Mouse (Mus musculus) limb, embryonic 14.5 days (tissue): Measurements from ENCODE around the gene 4933428G20Rik. TPM values are rescaled to one million over a fixed set of nuclear protein-coding genes. Genes with fewer than 3 reads are reported as not detected.

ENCODE experiments used
- ATAC-seq: fragments of 200-750 bp; cut with Nextera tagmentation; 2 replicates; pipeline ENCODE4 v1.8.0; 2017; ENCODE audit warnings: low read depth, moderate number of reproducible peaks, moderate TSS enrichment; ENCODE audit not compliant: low FRiP score
- DNase-seq: peaks from one replicate; pipeline ENCODE4 v3.0.0-alpha.2; 2015; ENCODE audit warnings: low spot score
- H3K27ac ChIP-seq: fragments of 300-500 bp; sonication (generic); replicated peaks from 2 replicates; pipeline ENCODE4 v1.5.1; 2014; ENCODE audit warnings: low read depth, mild to moderate bottlenecking, low read length, moderate library complexity, mixed read lengths
- H3K27me3 ChIP-seq: fragments of 300-500 bp; sonication (generic); 2 replicates; pipeline ENCODE4 v1.6.1; 2014; ENCODE audit warnings: low read length, mixed read lengths; ENCODE audit not compliant: control insufficient read depth, insufficient read depth
- H3K36me3 ChIP-seq: fragments of 300-500 bp; sonication (generic); 2 replicates; pipeline ENCODE4 v1.6.1; 2014; ENCODE audit warnings: mild to moderate bottlenecking, low read length, moderate library complexity, mixed read lengths; ENCODE audit not compliant: control insufficient read depth, insufficient read depth
- H3K4me1 ChIP-seq: fragments of 300-500 bp; sonication (generic); 2 replicates; pipeline ENCODE4 v1.6.1; 2014; ENCODE audit warnings: antibody characterized with exemption, low read length, mixed read lengths; ENCODE audit not compliant: control insufficient read depth, insufficient read depth
- H3K4me2 ChIP-seq: fragments of 300-500 bp; sonication (generic); replicated peaks from 2 replicates; pipeline ENCODE4 v1.6.1; 2014; ENCODE audit warnings: low read depth, mild to moderate bottlenecking, low read length, moderate library complexity; ENCODE audit not compliant: severe bottlenecking
- H3K4me3 ChIP-seq: fragments of 300-500 bp; sonication (generic); replicated peaks from 2 replicates; pipeline ENCODE4 v1.5.1; 2014; ENCODE audit warnings: low read length
- H3K9ac ChIP-seq: fragments of 300-500 bp; sonication (generic); 2 replicates; pipeline ENCODE4 v1.6.1; 2014; ENCODE audit warnings: mild to moderate bottlenecking, low read depth, low read length, moderate library complexity; ENCODE audit not compliant: severe bottlenecking
- H3K9me3 ChIP-seq: fragments of 300-500 bp; sonication (generic); 2 replicates; pipeline ENCODE4 v1.6.1; 2016; ENCODE audit warnings: low read length; ENCODE audit not compliant: control insufficient read depth
- POLR2A ChIP-seq: fragments of 200-500 bp; IDR thresholded peaks from 2 replicates; pipeline ENCODE4 v1.8.0; 2012; ENCODE audit warnings: inconsistent platforms, mild to moderate bottlenecking, moderate library complexity, borderline replicate concordance; ENCODE audit not compliant: insufficient read depth, insufficient read length; ENCODE audit errors: extremely low read depth
- WGBS: fragments of 180-500 bp; shearing (Covaris S2); extraction: QIAGEN DNeasy Blood & Tissue Kit; methylation state at CpG from one replicate; pipeline ENCODE4 v1.1.7; 2014; 5-methylcytosine and 5-hydroxymethylcytosine counted together
- polyA plus RNA-seq, 2 experiments: library from polyadenylated mRNA; depleted of rRNA in 1 of 2; stranded (reverse) in 1 of 2; unstranded in 1 of 2; fragments of >200 nt; fragmentation: Nextera tagmentation in 1 of 2; extraction: Ambion mirVana in 1 of 2; gene quantifications; 2 replicates each; pipeline versions ENCODE4 v1.2.1 to v1.2.3; 2012 to 2014

4933428G20Rik gene
- polyA plus RNA-seq, 2 experiments = 0.36 TPM; not detected in 1

DNA sequence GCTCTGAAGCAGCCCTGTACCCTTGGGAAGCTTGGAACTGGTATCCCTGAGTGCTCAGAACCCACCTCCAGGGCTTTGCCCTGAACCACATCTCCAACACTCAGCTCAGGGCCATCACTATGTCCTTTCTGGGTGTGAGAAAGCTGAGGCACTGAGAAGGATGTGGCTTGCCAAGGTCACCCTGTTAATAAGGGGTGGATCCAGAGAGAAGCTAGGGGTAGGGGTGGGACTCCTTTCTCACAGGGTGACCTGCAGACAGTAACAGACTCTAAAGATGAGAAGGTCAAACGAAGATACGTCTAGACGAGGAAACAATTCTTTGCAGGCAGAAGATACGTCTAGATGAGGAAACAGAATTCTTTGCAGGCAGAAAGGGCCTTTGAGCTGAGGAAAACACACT is 2.7 kb upstream of the 4933428G20Rik start:
- DNase-seq (no peak), ATAC-seq (no peak)
- Histone ChIP-seq H3K36me3 (peaks cover 25% of the 10 kb centered on the region), H3K9me3 (no peaks in the 10 kb centered on the region), H3K27ac (no peak overlapping the region), H3K9ac (no peak overlapping the region), H3K27me3 (peaks cover 32% of the 10 kb centered on the region), H3K4me1 (peaks cover 11% of the 10 kb centered on the region), H3K4me3 (no peak overlapping the region), H3K4me2 (no peak overlapping the region)
- WGBS = 80% methylated on average over 4 of the region's 4 CpGs
- no peak for TF ChIP-seq POLR2A

DNA sequence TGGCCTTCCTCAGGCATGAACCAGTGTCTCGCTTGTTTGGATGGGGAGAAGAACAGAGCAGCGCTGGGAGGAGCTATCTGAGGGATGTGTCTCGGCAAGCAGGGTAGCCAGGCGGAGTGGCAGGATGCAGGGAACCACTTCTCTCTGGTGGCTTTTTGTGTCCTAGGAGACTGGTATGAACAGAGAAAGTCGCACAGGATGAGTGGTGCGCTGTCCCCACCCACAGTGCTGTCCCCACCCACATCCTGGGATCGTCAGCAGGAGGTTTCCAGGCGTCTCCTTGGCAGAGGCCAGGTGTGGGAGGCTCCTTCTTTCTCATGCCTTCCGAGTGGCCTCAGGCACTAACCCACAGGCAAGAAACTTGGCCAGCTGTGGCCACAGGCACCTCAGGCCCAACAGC is 2.2 kb upstream of the 4933428G20Rik start:
- Histone ChIP-seq H3K27ac (no peak overlapping the region), H3K4me2 (no peak overlapping the region), H3K4me3 (no peak overlapping the region), H3K36me3 (peaks cover 29% of the 10 kb centered on the region), H3K9ac (no peak overlapping the region), H3K27me3 (peaks cover 34% of the 10 kb centered on the region), H3K9me3 (no peaks in the 10 kb centered on the region), H3K4me1 (peaks cover 11% of the 10 kb centered on the region)
- DNase-seq = no peak
- 38% methylated on average over 9 of the region's 9 CpGs for WGBS
- ATAC-seq = no peak
- no peak for TF ChIP-seq POLR2A

DNA sequence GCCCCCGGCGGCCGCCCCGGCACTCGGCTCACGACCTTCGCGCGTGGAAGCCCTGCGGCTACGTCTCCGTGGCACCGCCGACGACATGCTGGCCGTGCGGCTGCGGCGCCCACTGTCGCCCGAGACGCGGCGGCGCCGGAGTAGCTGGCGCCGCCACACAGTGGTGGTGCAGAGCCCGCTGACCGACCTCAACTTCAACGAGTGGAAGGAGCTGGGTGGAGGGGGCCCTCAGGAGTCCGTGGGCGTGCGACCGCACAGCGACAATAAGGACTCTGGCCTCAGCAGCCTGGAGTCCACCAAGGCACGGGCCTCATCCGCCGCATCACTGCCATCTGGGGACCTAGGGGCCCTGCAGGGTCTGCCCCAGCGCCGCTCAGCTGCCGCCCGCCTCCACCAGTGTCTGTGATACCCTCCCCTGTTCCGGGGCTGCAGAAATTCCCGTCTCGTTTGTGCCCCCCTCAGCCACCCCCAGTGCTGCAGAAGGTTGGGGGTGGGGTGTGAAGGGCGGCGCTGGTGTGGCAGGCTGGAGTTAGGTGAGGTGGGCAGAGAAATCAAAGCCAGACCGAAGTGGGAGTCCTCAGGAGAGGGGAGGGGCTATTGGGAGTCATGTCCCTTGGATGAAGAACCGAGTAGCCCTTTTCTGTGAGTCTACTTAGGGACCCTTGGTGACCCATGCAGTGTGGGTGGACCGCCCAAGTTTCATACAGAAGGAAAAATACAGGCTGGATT is 744 bp upstream of the 4933428G20Rik start:
- H3K27ac ChIP-seq = no peak overlapping the region

DNA sequence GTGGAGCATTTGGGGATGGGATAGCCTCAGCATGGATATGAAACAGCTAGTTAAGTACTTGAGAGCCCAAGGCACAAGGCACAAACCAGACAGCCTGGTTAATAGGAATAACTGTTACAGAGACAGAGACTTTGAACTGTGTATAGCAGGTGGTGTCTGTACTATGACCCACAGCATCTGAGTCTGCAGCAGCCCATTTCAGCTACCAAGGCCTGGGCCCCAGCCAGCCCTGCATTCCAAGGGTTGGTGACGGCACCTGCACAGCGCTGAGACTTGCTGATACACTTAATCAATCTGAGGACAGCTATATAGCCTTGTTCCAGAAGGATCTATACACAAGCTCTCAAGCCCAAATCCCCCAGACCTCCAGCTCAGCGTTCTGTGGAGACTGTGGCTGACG is 2.6 kb downstream of the 4933428G20Rik start:
- no peak for TF ChIP-seq POLR2A
- Histone ChIP-seq H3K27ac (no peak overlapping the region), H3K4me1 (peaks cover 11% of the 10 kb centered on the region), H3K9ac (no peak overlapping the region), H3K36me3 (peaks cover 68% of the 10 kb centered on the region), H3K4me3 (no peak overlapping the region), H3K27me3 (peaks cover 34% of the 10 kb centered on the region), H3K9me3 (no peaks in the 10 kb centered on the region), H3K4me2 (no peak overlapping the region)
- DNase-seq (no peak), ATAC-seq (no peak)
- 79% methylated on average over 4 of the region's 4 CpGs for WGBS

More for the DNA sequence above, 744 bp upstream of the 4933428G20Rik start:
- H3K4me1 ChIP-seq = peaks cover 11% of the 10 kb centered on the region
- H3K4me3 ChIP-seq = peak overlapping the region; percentile 31
- DNase-seq = no peak
- no peak for ATAC-seq
- peak overlapping the region; percentile 45 for H3K4me2 ChIP-seq
- H3K27me3 ChIP-seq = peaks cover 34% of the 10 kb centered on the region
- WGBS = 17% methylated on average over 36 of the region's 51 CpGs
- H3K36me3 ChIP-seq = peaks cover 41% of the 10 kb centered on the region
- no peaks in the 10 kb centered on the region for H3K9me3 ChIP-seq
- no peak for TF ChIP-seq POLR2A
- peak overlapping the region; percentile 28; the same call in 1 of the 2 replicates for H3K9ac ChIP-seq

GRCm38 (mm10) chr11:97492836-97493235 is 7.3 kb downstream of the 4933428G20Rik start:
- H3K36me3 ChIP-seq = peaks cover 66% of the 10 kb centered on the region
- DNase-seq (no peak), ATAC-seq (no peak)
- H3K9ac ChIP-seq = no peak overlapping the region
- H3K27me3 ChIP-seq = peaks cover 2% of the 10 kb centered on the region; the same call in 1 of the 2 replicates
- no peak for TF ChIP-seq POLR2A
- H3K4me3 ChIP-seq = no peak overlapping the region
- no peak overlapping the region for H3K4me2 ChIP-seq
- no peaks in the 10 kb centered on the region for H3K9me3 ChIP-seq
- WGBS = 88% methylated on average over 3 of the region's 3 CpGs
- H3K27ac ChIP-seq = no peak overlapping the region
- H3K4me1 ChIP-seq = no peaks in the 10 kb centered on the region
